17 mouse cellular contexts compared by ENCODE assay signal in the genomic region with DNA sequence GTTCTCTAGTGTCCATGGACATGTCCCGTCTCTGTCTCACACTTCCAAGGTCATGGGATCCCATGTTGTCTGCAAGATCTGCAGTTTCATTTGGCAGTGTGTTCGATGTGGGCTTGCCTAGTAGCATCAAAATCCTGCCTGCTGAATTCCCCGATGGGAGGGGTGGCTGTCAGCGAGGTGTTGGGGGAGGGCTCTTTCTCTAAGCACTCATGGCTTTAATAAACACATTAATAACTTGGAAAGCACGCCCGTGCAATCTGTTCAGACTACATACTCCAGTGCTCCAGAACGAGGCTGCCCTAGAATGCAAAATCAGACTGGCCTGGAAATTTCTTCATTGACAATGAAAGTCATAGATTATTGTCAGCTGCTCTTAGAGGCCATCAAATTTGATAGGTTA. TPM values are rescaled to one million over a fixed set of nuclear protein-coding genes. Genes with fewer than 3 reads are reported as not detected.
DNase-seq lines count a peak whose midpoint lies in the region; ATAC-seq lines count a peak whose summit lies in the region.
"Had no signal": no experiment of that assay in that cellular context is flagged by ENCODE, and none has a peak within 500 bp of the region (broad histone marks: within the 10 kb centered on the region; RNA-seq: fewer than 3 reads in every experiment).

No protein-coding gene starts in this region.

- H3K27me3 ChIP-seq in hindbrain, embryonic 13.5 days: peaks cover 78% of the 10 kb centered on the region
- H3K27me3 ChIP-seq in hindbrain, embryonic 11.5 days (ENCODE audit: control insufficient read depth, insufficient read depth, low read length): peaks cover 41% of the 10 kb centered on the region
- peaks cover 85% of the 10 kb centered on the region for H3K27me3 ChIP-seq in lung, embryonic 16.5 days (ENCODE audit: control insufficient read depth, insufficient read depth, low read depth, low read length)

- ATAC-seq in hindbrain, embryonic 13.5 days (ENCODE audit: low FRiP score): no peak
- ATAC-seq in hindbrain, embryonic 11.5 days (ENCODE audit: low FRiP score): no peak
- ATAC-seq in lung, embryonic 16.5 days (ENCODE audit: low read depth): peak; percentile 69

- 47% methylated on average over 7 of the region's 7 CpGs for WGBS in hindbrain, embryonic 13.5 days
- 63% methylated on average over 7 of the region's 7 CpGs for WGBS in hindbrain, embryonic 11.5 days
- WGBS in lung, embryonic 16.5 days: 35% methylated on average over 7 of the region's 7 CpGs

- H3K36me3 ChIP-seq in hindbrain, embryonic 13.5 days: no peaks in the 10 kb centered on the region
- H3K36me3 ChIP-seq in hindbrain, embryonic 11.5 days (ENCODE audit: control insufficient read depth, insufficient read depth, low read length): no peaks in the 10 kb centered on the region
- no peaks in the 10 kb centered on the region for H3K36me3 ChIP-seq in lung, embryonic 16.5 days (ENCODE audit: control insufficient read depth, insufficient read depth, low read length)
- H3K36me3 ChIP-seq: heart, embryonic 12.5 days; liver, embryonic 15.5 days; neural tube, embryonic 12.5 days had no signal

- no peak overlapping the region for H3K9ac ChIP-seq in hindbrain, embryonic 13.5 days
- H3K9ac ChIP-seq in hindbrain, embryonic 11.5 days (ENCODE audit: low read depth, low read length): no peak overlapping the region
- no peak overlapping the region for H3K9ac ChIP-seq in lung, embryonic 16.5 days (ENCODE audit: low read length)
- H3K9ac ChIP-seq: heart, embryonic 12.5 days; hindbrain, embryonic 14.5 days; liver, embryonic 15.5 days; neural tube, embryonic 12.5 days had no signal

- no peak for DNase-seq in hindbrain, embryonic 11.5 days (ENCODE audit: low spot score)
- no peak for DNase-seq in lung, adult 18-20 months
- peak; percentile 52 to 54 for DNase-seq in cerebellum, postnatal 14 days
- peak; percentile 38 for DNase-seq in lung, postnatal 14 days
- no peak for DNase-seq in ovary, postnatal 10 days (ENCODE audit: low spot score)
- DNase-seq: gastrocnemius, postnatal 10 days; midbrain, embryonic 14.5 days; right cerebral cortex, adult 18-20 months; thymus, postnatal 4 days had no signal

- H3K4me3 ChIP-seq in hindbrain, embryonic 13.5 days: no peak overlapping the region
- no peak overlapping the region for H3K4me3 ChIP-seq in hindbrain, embryonic 11.5 days (ENCODE audit: low read depth, low read length)
- no peak overlapping the region for H3K4me3 ChIP-seq in lung, embryonic 16.5 days (ENCODE audit: low read length)
- H3K4me3 ChIP-seq: erythroblast, embryonic 14.5 days; heart, embryonic 12.5 days; liver, embryonic 15.5 days; neural tube, embryonic 12.5 days had no signal

- H3K9me3 ChIP-seq in hindbrain, embryonic 13.5 days: no peaks in the 10 kb centered on the region
- H3K9me3 ChIP-seq in hindbrain, embryonic 11.5 days (ENCODE audit: control insufficient read depth, low read length): no peaks in the 10 kb centered on the region
- no peaks in the 10 kb centered on the region for H3K9me3 ChIP-seq in lung, embryonic 16.5 days (ENCODE audit: control insufficient read depth, low read length)
- H3K9me3 ChIP-seq: heart, embryonic 12.5 days; liver, embryonic 15.5 days; neural tube, embryonic 12.5 days had no signal

- no peak overlapping the region for H3K4me2 ChIP-seq in hindbrain, embryonic 13.5 days
- no peak overlapping the region for H3K4me2 ChIP-seq in hindbrain, embryonic 11.5 days (replicated peaks; ENCODE audit: low read depth, low read length)
- no peak overlapping the region for H3K4me2 ChIP-seq in lung, embryonic 16.5 days (ENCODE audit: low read depth, low read length)
- H3K4me2 ChIP-seq: heart, embryonic 12.5 days; hindbrain, embryonic 14.5 days; liver, embryonic 15.5 days; neural tube, embryonic 12.5 days had no signal

- peak overlapping the region; percentile 13; the same call in 1 of the 2 replicates for H3K27ac ChIP-seq in hindbrain, embryonic 13.5 days
- H3K27ac ChIP-seq in hindbrain, embryonic 11.5 days (ENCODE audit: low read depth, low read length): no peak overlapping the region
- no peak overlapping the region for H3K27ac ChIP-seq in lung, embryonic 16.5 days (ENCODE audit: low read length)
- H3K27ac ChIP-seq: hindbrain, embryonic 14.5 days; kidney, postnatal 0 days; liver, embryonic 15.5 days; neural tube, embryonic 12.5 days had no signal

- peaks cover 40% of the 10 kb centered on the region for H3K4me1 ChIP-seq in hindbrain, embryonic 13.5 days (replicated peaks)
- H3K4me1 ChIP-seq in hindbrain, embryonic 11.5 days (replicated peaks; ENCODE audit: control insufficient read depth, insufficient read depth, low read length): peaks cover 9% of the 10 kb centered on the region; the same call in 1 of the 2 replicates
- H3K4me1 ChIP-seq in lung, embryonic 16.5 days (replicated peaks; ENCODE audit: control insufficient read depth, insufficient read depth, low read length): peaks cover 17% of the 10 kb centered on the region
- H3K4me1 ChIP-seq: liver, embryonic 15.5 days had no signal

RNA-seq across cellular contexts. Expression of a gene that starts 4.4 kb away (rescaled TPM):
- 7.2 and 8.2 TPM in 2 replicates for polyA plus RNA-seq in hindbrain, embryonic 13.5 days (2015; fragmentation: Nextera tagmentation; extraction: Ambion mirVana)
- 1.4 and 2.3 TPM in 2 replicates for polyA plus RNA-seq in hindbrain, embryonic 11.5 days (2014; fragmentation: Nextera tagmentation; extraction: Ambion mirVana)
- 0.14 TPM in 1 of 2 replicates, not detected in the other for polyA plus RNA-seq in lung, embryonic 16.5 days (2015; fragmentation: Nextera tagmentation; extraction: Ambion mirVana)
- polyA plus RNA-seq: erythroblast, embryonic 14.5 days; liver, embryonic 15.5 days had no signal

RNA-seq across cellular contexts. Expression of a gene that starts 14.1 kb away (rescaled TPM):
- polyA plus RNA-seq in hindbrain, embryonic 13.5 days (2015; fragmentation: Nextera tagmentation; extraction: Ambion mirVana): 3.3 and 3.8 TPM in 2 replicates
- 1.7 and 1.9 TPM in 2 replicates for polyA plus RNA-seq in hindbrain, embryonic 11.5 days (2014; fragmentation: Nextera tagmentation; extraction: Ambion mirVana)
- polyA plus RNA-seq in lung, embryonic 16.5 days (2015; fragmentation: Nextera tagmentation; extraction: Ambion mirVana): 9.1 and 9.3 TPM in 2 replicates
- polyA plus RNA-seq: erythroblast, embryonic 14.5 days had no signal

RNA-seq across cellular contexts. Expression of a gene that starts 15.2 kb away (rescaled TPM):
- polyA plus RNA-seq in hindbrain, embryonic 13.5 days (2015; fragmentation: Nextera tagmentation; extraction: Ambion mirVana): 5.0 and 5.5 TPM in 2 replicates
- polyA plus RNA-seq in hindbrain, embryonic 11.5 days (2014; fragmentation: Nextera tagmentation; extraction: Ambion mirVana): 1.4 and 1.7 TPM in 2 replicates
- 1.5 and 2.5 TPM in 2 replicates for polyA plus RNA-seq in lung, embryonic 16.5 days (2015; fragmentation: Nextera tagmentation; extraction: Ambion mirVana)
- polyA plus RNA-seq: erythroblast, embryonic 14.5 days had no signal

RNA-seq across cellular contexts. Expression of a gene that starts 35.9 kb away (rescaled TPM):
- polyA plus RNA-seq in hindbrain, embryonic 13.5 days (2015; fragmentation: Nextera tagmentation; extraction: Ambion mirVana): not detected in 2 replicates
- not detected in 2 replicates for polyA plus RNA-seq in hindbrain, embryonic 11.5 days (2014; fragmentation: Nextera tagmentation; extraction: Ambion mirVana)
- polyA plus RNA-seq in lung, embryonic 16.5 days (2015; fragmentation: Nextera tagmentation; extraction: Ambion mirVana): 0.16 and 0.43 TPM in 2 replicates
- polyA plus RNA-seq: erythroblast, embryonic 14.5 days; hindbrain, embryonic 14.5 days; midbrain, embryonic 14.5 days; neural tube, embryonic 12.5 days had no signal

Comparison
In these comparisons a context has a peak if more than half of its experiments do, and no peak if none do; other contexts are left out.
1. DNase-seq: peak in cerebellum, postnatal 14 days (2 of 2) and lung, postnatal 14 days (single experiment); none in hindbrain, embryonic 11.5 days (single experiment), lung, adult 18-20 months (0 of 2) and ovary, postnatal 10 days (single experiment).